Mouse (Mus musculus) brain, embryonic 14.5 days (tissue): ENCODE results near the gene Atg7.

ENCODE experiments used
- CTCF ChIP-seq: fragments of 200-500 bp; IDR thresholded peaks from 2 replicates; pipeline ENCODE4 v1.5.1; 2012; ENCODE audit warnings: inconsistent platforms, mild to moderate bottlenecking, moderate library complexity, borderline replicate concordance; ENCODE audit not compliant: insufficient read depth, insufficient read length; ENCODE audit errors: extremely low read depth
- POLR2A ChIP-seq: fragments of 200-500 bp; IDR thresholded peaks from 2 replicates; pipeline ENCODE4 v1.6.1; 2012; ENCODE audit warnings: mild to moderate bottlenecking, inconsistent platforms, borderline replicate concordance; ENCODE audit not compliant: poor library complexity, insufficient read depth, insufficient read length, severe bottlenecking; ENCODE audit errors: extremely low read depth

GRCm38 (mm10) chr6:114735054-114735453 lies 92.2 kb downstream of the Atg7 start:
- TF ChIP-seq POLR2A (no peak), CTCF (no peak)
